Comparison of ENCODE assay signal across 8 mouse cellular contexts in the genomic region with DNA sequence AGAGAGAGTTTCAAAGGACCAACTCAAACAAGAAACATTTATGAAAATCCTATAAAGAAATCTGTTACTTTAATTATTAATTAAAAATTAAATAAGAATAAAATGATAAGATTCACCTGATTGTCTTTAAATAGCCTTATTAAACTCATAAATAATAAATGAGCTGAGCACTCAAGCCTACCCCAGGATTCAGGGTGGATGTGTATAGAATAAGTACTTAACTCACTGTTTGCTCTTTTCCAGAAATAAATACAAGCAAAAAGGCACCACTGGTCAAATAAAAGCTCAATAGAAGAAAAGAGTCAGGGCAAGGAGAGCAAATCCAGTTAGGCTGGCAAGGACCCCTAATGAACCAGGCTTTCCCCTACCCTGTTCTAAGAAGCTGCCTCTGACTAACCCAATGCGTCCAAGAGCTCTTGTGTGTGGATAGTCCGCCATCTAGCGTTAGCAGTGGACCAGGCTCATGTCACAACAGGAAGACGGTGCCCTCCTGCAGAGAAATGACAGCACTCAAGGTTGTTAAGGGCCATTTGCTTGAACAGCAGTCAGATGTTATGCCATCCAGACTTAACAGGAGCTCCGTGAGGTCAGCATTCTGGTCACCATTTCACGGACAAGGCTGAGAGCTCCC. TPM values are rescaled to one million over a fixed set of nuclear protein-coding genes. Genes with fewer than 3 reads are reported as not detected.
DNase-seq lines count a peak whose midpoint lies in the region; ATAC-seq and TF ChIP-seq lines count a peak whose summit lies in the region.

No protein-coding gene starts in this region.

- no peaks in the 10 kb centered on the region for H3K27me3 ChIP-seq in embryonic facial prominence, embryonic 11.5 days (ENCODE audit: control insufficient read depth, insufficient read depth, low read length)
- peaks cover 3% of the 10 kb centered on the region; the same call in 1 of the 2 replicates for H3K27me3 ChIP-seq in heart, embryonic 10.5 days (ENCODE audit: insufficient read depth, poor library complexity, severe bottlenecking)
- H3K27me3 ChIP-seq in kidney, postnatal 0 days (ENCODE audit: insufficient read depth, low read length), result no peaks in the 10 kb centered on the region
- H3K27me3 ChIP-seq in liver, embryonic 13.5 days, result no peaks in the 10 kb centered on the region
- no peaks in the 10 kb centered on the region for H3K27me3 ChIP-seq in neural tube, embryonic 14.5 days (ENCODE audit: control insufficient read depth, insufficient read depth, low read length)
- H3K27me3 ChIP-seq in testis, adult 2 months (ENCODE audit: control insufficient read depth, insufficient read depth, low read length), result no peaks in the 10 kb centered on the region

- no peak overlapping the region for H3K4me2 ChIP-seq in embryonic facial prominence, embryonic 11.5 days (ENCODE audit: low read depth, low read length)
- H3K4me2 ChIP-seq in kidney, postnatal 0 days (ENCODE audit: low read length), result no peak overlapping the region
- no peak overlapping the region for H3K4me2 ChIP-seq in liver, embryonic 13.5 days
- H3K4me2 ChIP-seq in neural tube, embryonic 14.5 days (ENCODE audit: low read depth, low read length), result no peak overlapping the region

- WGBS in embryonic facial prominence, embryonic 11.5 days, result 8% methylated on average over 6 of the region's 6 CpGs
- WGBS in heart, embryonic 10.5 days, result 3% methylated on average over 6 of the region's 6 CpGs
- WGBS in kidney, postnatal 0 days, result 4% methylated on average over 6 of the region's 6 CpGs
- 4% methylated on average over 6 of the region's 6 CpGs for WGBS in liver, embryonic 13.5 days (ENCODE audit: insufficient replicate concordance)
- WGBS in neural tube, embryonic 14.5 days, result 1% methylated on average over 6 of the region's 6 CpGs

- no peak for TF ChIP-seq POLR2A in testis, adult 2 months (IDR thresholded peaks at IDR 0.05; ENCODE audit: control insufficient read depth, low read depth, low read length)

- no peak overlapping the region for H3K27ac ChIP-seq in embryonic facial prominence, embryonic 11.5 days (replicated peaks; ENCODE audit: low read depth, low read length)
- no peak overlapping the region for H3K27ac ChIP-seq in heart, embryonic 10.5 days
- no peak overlapping the region for H3K27ac ChIP-seq in kidney, postnatal 0 days
- H3K27ac ChIP-seq in liver, embryonic 13.5 days, result no peak overlapping the region
- no peak overlapping the region for H3K27ac ChIP-seq in neural tube, embryonic 14.5 days (ENCODE audit: low read depth, low read length)
- H3K27ac ChIP-seq in testis, adult 2 months (ENCODE audit: control insufficient read depth, insufficient read depth, low read depth, low read length), result no peak overlapping the region

- no peak overlapping the region for H3K9ac ChIP-seq in embryonic facial prominence, embryonic 11.5 days (replicated peaks; ENCODE audit: low read length)
- no peak overlapping the region for H3K9ac ChIP-seq in kidney, postnatal 0 days (ENCODE audit: low read depth, low read length)
- H3K9ac ChIP-seq in liver, embryonic 13.5 days, result no peak overlapping the region
- no peak overlapping the region for H3K9ac ChIP-seq in neural tube, embryonic 14.5 days (replicated peaks; ENCODE audit: low read depth, low read length)

- no peaks in the 10 kb centered on the region for H3K9me3 ChIP-seq in embryonic facial prominence, embryonic 11.5 days (replicated peaks; ENCODE audit: control insufficient read depth, low read length)
- H3K9me3 ChIP-seq in heart, embryonic 10.5 days, result no peaks in the 10 kb centered on the region
- no peaks in the 10 kb centered on the region for H3K9me3 ChIP-seq in kidney, postnatal 0 days (replicated peaks; ENCODE audit: low read length)
- H3K9me3 ChIP-seq in liver, embryonic 13.5 days (replicated peaks), result no peaks in the 10 kb centered on the region
- no peaks in the 10 kb centered on the region for H3K9me3 ChIP-seq in neural tube, embryonic 14.5 days (ENCODE audit: control insufficient read depth, low read length)

- H3K4me3 ChIP-seq in embryonic facial prominence, embryonic 11.5 days (ENCODE audit: low read depth, low read length), result no peak overlapping the region
- H3K4me3 ChIP-seq in heart, embryonic 10.5 days, result no peak overlapping the region
- no peak overlapping the region for H3K4me3 ChIP-seq in kidney, postnatal 0 days (replicated peaks; ENCODE audit: low read depth, low read length)
- H3K4me3 ChIP-seq in liver, embryonic 13.5 days (replicated peaks), result no peak overlapping the region
- no peak overlapping the region for H3K4me3 ChIP-seq in neural tube, embryonic 14.5 days (ENCODE audit: low read depth, low read length)
- H3K4me3 ChIP-seq in testis, adult 2 months (ENCODE audit: control insufficient read depth, low read depth, low read length), result no peak overlapping the region

- peak; percentile 99 for TF ChIP-seq CTCF in kidney, postnatal 0 days (IDR thresholded peaks at IDR 0.05; ENCODE audit: low read depth)
- peak; percentile 71; the same call in 1 of the 2 replicates for TF ChIP-seq CTCF in testis, adult 2 months (IDR thresholded peaks at IDR 0.05; ENCODE audit: control insufficient read depth, insufficient read depth, insufficient replicate concordance, low read depth, low read length)

- no peaks in the 10 kb centered on the region for H3K4me1 ChIP-seq in embryonic facial prominence, embryonic 11.5 days (ENCODE audit: control insufficient read depth, insufficient read depth, low read length)
- no peaks in the 10 kb centered on the region for H3K4me1 ChIP-seq in heart, embryonic 10.5 days
- no peaks in the 10 kb centered on the region for H3K4me1 ChIP-seq in kidney, postnatal 0 days (replicated peaks; ENCODE audit: insufficient read depth, low read length)
- H3K4me1 ChIP-seq in liver, embryonic 13.5 days (replicated peaks), result no peaks in the 10 kb centered on the region
- no peaks in the 10 kb centered on the region for H3K4me1 ChIP-seq in neural tube, embryonic 14.5 days (ENCODE audit: control insufficient read depth, insufficient read depth, low read length)
- H3K4me1 ChIP-seq in testis, adult 2 months (ENCODE audit: control insufficient read depth, insufficient read depth, low read length), result no peaks in the 10 kb centered on the region

- H3K36me3 ChIP-seq in embryonic facial prominence, embryonic 11.5 days (replicated peaks; ENCODE audit: control insufficient read depth, insufficient read depth, low read depth, low read length), result no peaks in the 10 kb centered on the region
- H3K36me3 ChIP-seq in heart, embryonic 10.5 days, result no peaks in the 10 kb centered on the region
- no peaks in the 10 kb centered on the region for H3K36me3 ChIP-seq in kidney, postnatal 0 days (ENCODE audit: insufficient read depth, low read length)
- no peaks in the 10 kb centered on the region for H3K36me3 ChIP-seq in liver, embryonic 13.5 days
- H3K36me3 ChIP-seq in neural tube, embryonic 14.5 days (ENCODE audit: control insufficient read depth, insufficient read depth, low read length), result no peaks in the 10 kb centered on the region
- H3K36me3 ChIP-seq in testis, adult 2 months (ENCODE audit: control insufficient read depth, insufficient read depth, low read length), result no peaks in the 10 kb centered on the region

- peak; percentile 89 for DNase-seq in 416B (ENCODE audit: low read depth)
- peak; percentile 84 for DNase-seq in adrenal gland, postnatal 14 days
- DNase-seq in embryonic facial prominence, embryonic 11.5 days (ENCODE audit: low spot score), result peak; percentile 86
- peak; percentile 88 for DNase-seq in heart, embryonic 10.5 days (ENCODE audit: low spot score)
- DNase-seq in kidney, postnatal 0 days (ENCODE audit: low spot score), result peak; percentile 92
- peak; percentile 3 for DNase-seq in liver, embryonic 13.5 days

- peak; percentile 85 for ATAC-seq in embryonic facial prominence, embryonic 11.5 days (replicated peaks; ENCODE audit: insufficient number of reproducible peaks, low FRiP score, low TSS enrichment, low read depth)
- ATAC-seq in kidney, postnatal 0 days (replicated peaks; ENCODE audit: low FRiP score, low read depth), result 0 out of 2 replicates have a peak, but pooled peaks have one; percentile 54
- ATAC-seq in liver, embryonic 13.5 days (ENCODE audit: low read depth), result no peak
- ATAC-seq in neural tube, embryonic 14.5 days (ENCODE audit: low read depth), result peak; percentile 97

RNA-seq across cellular contexts. Expression of gene Galnt14, which starts 33.5 kb away (rescaled TPM):
- total RNA-seq in adrenal gland, postnatal 14 days (2021), result 0.89 and 1.7 TPM in 2 replicates
- 1.6 and 2.8 TPM in 2 replicates for polyA plus RNA-seq in embryonic facial prominence, embryonic 11.5 days (2014; fragmentation: Nextera tagmentation; extraction: Ambion mirVana)
- 1.3 and 3.0 TPM in 2 replicates for polyA plus RNA-seq in heart, embryonic 10.5 days (2016; fragmentation: Nextera tagmentation; extraction: Ambion mirVana)
- polyA plus RNA-seq in kidney, postnatal 0 days (2015; fragmentation: Nextera tagmentation; extraction: Ambion mirVana), result 19.3 and 24.0 TPM in 2 replicates
- polyA plus RNA-seq in liver, embryonic 13.5 days (2015; fragmentation: Nextera tagmentation; extraction: Ambion mirVana), result 0.03 and 0.07 TPM in 2 replicates
- 28.9 and 34.9 TPM in 2 replicates for polyA plus RNA-seq in neural tube, embryonic 14.5 days (2014; fragmentation: Nextera tagmentation; extraction: Ambion mirVana)
- 3.9 TPM in 2 replicates for polyA plus RNA-seq in testis, adult 2 months (2012; rRNA removed)

Comparison
In these comparisons a context has a peak if more than half of its experiments do, and no peak if none do; other contexts are left out.
1. DNase-seq: peak in every context shown above with its lines; median percentile 92 in kidney, postnatal 0 days; 89 in 416B; 88 in heart, embryonic 10.5 days; 86 in embryonic facial prominence, embryonic 11.5 days; 84 in adrenal gland, postnatal 14 days; 3 in liver, embryonic 13.5 days.